Mouse (Mus musculus) forebrain, embryonic 16.5 days (tissue): ENCODE results near the gene Ifit3. TPM values are rescaled to one million over a fixed set of nuclear protein-coding genes. Genes with fewer than 3 reads are reported as not detected.
"Not testable (repeated sequence)": the region's sequence is repeated elsewhere in the genome, so short reads cannot be mapped to it uniquely, and the experiment has no call there.

Experiments
- ATAC-seq: fragments of 200-750 bp; cut with Nextera tagmentation; 2 replicates; pipeline ENCODE4 v1.8.0; 2017; ENCODE audit warnings: mild to moderate bottlenecking, moderate library complexity
- H3K27ac ChIP-seq: fragments of 300-500 bp; sonication (generic); 2 replicates; pipeline ENCODE4 v1.5.1; 2014; ENCODE audit warnings: low read length, control low read depth
- H3K27me3 ChIP-seq: fragments of 300-500 bp; sonication (generic); replicated peaks from 2 replicates; pipeline ENCODE4 v1.6.1; 2014; ENCODE audit warnings: low read length; ENCODE audit not compliant: control insufficient read depth, insufficient read depth
- H3K36me3 ChIP-seq: fragments of 300-500 bp; sonication (generic); 2 replicates; pipeline ENCODE4 v1.6.1; 2014; ENCODE audit not compliant: control insufficient read depth, insufficient read depth
- H3K4me1 ChIP-seq: fragments of 300-500 bp; sonication (generic); replicated peaks from 2 replicates; pipeline ENCODE4 v1.6.1; 2014; ENCODE audit warnings: low read length; ENCODE audit not compliant: control insufficient read depth, insufficient read depth
- H3K4me2 ChIP-seq: fragments of 300-500 bp; sonication (generic); 2 replicates; pipeline ENCODE4 v1.6.1; 2014; ENCODE audit warnings: mild to moderate bottlenecking, low read length, control low read depth
- H3K4me3 ChIP-seq: fragments of 300-500 bp; sonication (generic); replicated peaks from 2 replicates; pipeline ENCODE4 v1.5.1; 2014; ENCODE audit warnings: mild to moderate bottlenecking, low read length, control low read depth
- H3K9ac ChIP-seq: fragments of 300-500 bp; sonication (generic); replicated peaks from 2 replicates; pipeline ENCODE4 v1.6.1; 2014; ENCODE audit warnings: low read depth, low read length, control low read depth
- H3K9me3 ChIP-seq: fragments of 300-500 bp; sonication (generic); 2 replicates; pipeline ENCODE4 v1.6.1; 2016; ENCODE audit warnings: low read length; ENCODE audit not compliant: control insufficient read depth
- WGBS: fragments of 180-500 bp; shearing (Covaris S2); extraction: QIAGEN DNeasy Blood & Tissue Kit; methylation state at CpG from one replicate; pipeline ENCODE4 v1.1.7; 2014; 5-methylcytosine and 5-hydroxymethylcytosine counted together
- polyA plus RNA-seq: library from polyadenylated mRNA; unstranded; fragments of >200 nt; fragmentation: Nextera tagmentation; extraction: Ambion mirVana; gene quantifications from 2 replicates; pipeline ENCODE4 v1.2.1, GENCODE M21; 2015

Ifit3 gene
- polyA plus RNA-seq, result 1.3 TPM in 2 replicates

DNA sequence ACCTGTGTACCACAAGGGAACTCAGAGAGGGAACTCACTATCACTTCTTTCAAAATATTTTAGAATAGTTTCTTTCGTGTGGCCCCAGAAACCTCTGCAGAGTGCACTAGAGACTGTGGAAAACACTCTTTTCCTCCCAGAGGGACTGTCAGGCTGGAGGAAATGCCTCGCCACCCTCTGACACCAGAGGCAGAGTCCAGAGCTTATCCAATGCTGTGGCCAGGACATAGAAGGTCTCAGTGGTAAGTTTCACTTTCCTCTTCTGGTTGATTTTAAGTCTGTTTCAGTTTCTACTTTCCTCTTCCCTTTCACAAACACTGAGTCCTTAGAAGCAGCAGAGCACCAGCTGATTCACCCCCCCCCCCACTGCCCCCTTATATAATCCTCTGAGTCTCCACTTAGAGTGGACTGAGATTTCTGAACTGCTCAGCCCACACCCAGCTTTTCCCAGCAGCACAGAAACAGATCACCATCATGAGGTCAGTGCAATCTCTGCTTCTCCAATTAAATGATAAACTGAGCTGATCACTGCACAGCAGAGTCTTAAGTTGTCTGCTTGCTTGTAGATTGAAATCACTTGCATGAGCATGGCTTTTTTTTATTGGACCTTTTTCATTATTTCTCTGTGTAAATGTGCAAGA is at the start of gene Ifit3:
Gene Ifit3, plus strand, starts transcription at position 406 of the 641 bp plus-strand sequence.
- H3K4me2 ChIP-seq, H3K27ac ChIP-seq, H3K9me3 ChIP-seq, H3K4me3 ChIP-seq, ATAC-seq, H3K36me3 ChIP-seq, H3K27me3 ChIP-seq, H3K9ac ChIP-seq, H3K4me1 ChIP-seq: not testable (repeated sequence)
- 78% methylated on average over 2 of the region's 2 CpGs for WGBS

DNA sequence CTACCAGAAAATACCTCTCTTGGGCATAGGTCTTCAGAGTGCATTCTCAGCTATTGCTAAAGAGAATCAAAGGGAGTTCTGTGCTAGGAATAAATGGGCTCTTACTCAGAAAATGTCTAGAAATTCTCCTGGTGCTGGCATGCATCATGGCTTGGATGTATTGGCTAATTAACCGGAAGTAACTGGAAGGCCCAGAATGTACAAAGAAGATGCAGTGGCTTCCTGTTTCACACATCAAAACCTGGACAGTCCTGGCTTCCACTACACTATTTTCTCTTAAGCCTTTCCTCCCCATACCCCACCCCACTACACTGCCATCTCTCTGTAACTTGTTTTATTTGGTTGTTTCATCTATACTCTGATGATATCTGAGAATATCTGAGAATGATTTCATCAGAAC is 43.9 kb upstream of the Ifit3 start:
- no peak for ATAC-seq
- H3K4me3 ChIP-seq, result no peak overlapping the region

DNA sequence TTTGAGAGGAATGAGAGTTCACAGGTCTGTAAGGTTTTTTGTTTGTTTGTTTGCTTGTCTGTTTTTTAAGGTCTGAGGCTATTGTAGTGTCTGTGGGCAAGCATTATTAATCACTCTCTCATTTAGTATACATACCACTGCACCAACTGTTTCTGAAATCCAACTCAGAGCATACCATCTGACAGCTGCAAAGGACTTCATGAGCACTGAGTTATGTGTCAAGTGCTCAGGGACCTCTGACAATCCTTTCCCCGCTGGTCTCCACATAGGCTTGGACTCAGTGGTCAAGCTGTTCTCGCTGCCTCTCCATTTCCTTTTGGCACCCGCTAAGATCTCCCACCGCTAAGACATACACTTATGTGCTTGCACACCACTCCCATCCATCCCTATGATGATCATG is 37.1 kb upstream of the Ifit3 start:
- Histone ChIP-seq H3K27ac (no peak overlapping the region), H3K4me3 (no peak overlapping the region), H3K9ac (no peak overlapping the region), H3K9me3 (no peaks in the 10 kb centered on the region), H3K4me1 (0 out of 2 replicates have a peak, but pooled peaks cover 2% of the 10 kb centered on the region), H3K4me2 (no peak overlapping the region), H3K36me3 (no peaks in the 10 kb centered on the region), H3K27me3 (no peaks in the 10 kb centered on the region)
- WGBS, result 93% methylated on average over 4 of the region's 4 CpGs
- no peak for ATAC-seq

More for the DNA sequence above, 43.9 kb upstream of the Ifit3 start:
- H3K9ac ChIP-seq, result no peak overlapping the region
- H3K36me3 ChIP-seq, result no peaks in the 10 kb centered on the region
- no peaks in the 10 kb centered on the region for H3K9me3 ChIP-seq
- no peaks in the 10 kb centered on the region for H3K4me1 ChIP-seq
- no peak overlapping the region for H3K27ac ChIP-seq
- whole genome bisulfite sequencing, result 81% methylated on average over 1 of the region's 1 CpGs
- no peak overlapping the region for H3K4me2 ChIP-seq
- H3K27me3 ChIP-seq, result no peaks in the 10 kb centered on the region

DNA sequence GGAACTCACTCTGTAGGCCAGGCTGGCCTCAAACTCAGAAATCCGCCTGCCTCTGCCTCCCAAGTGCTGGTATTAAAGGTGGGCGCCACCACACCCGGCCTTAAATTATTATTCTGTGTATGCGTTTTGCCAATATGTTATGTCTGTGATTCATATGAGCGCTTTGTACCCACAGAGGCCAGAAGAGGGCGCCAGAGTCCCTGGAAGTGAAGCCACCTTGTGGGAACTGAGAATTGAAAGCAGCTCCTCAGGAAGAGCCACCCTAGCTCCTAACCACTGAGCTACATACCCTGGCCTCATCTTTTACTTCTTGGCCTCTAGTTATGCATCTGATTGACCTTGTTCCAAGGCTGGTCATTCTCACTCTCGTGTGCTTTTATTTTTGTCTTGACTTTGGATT is 35.4 kb upstream of the Ifit3 start:
- H3K4me1 ChIP-seq, result peaks cover 8% of the 10 kb centered on the region; the same call in 1 of the 2 replicates
- no peak overlapping the region for H3K4me2 ChIP-seq
- no peak overlapping the region for H3K9ac ChIP-seq
- H3K4me3 ChIP-seq, result no peak overlapping the region
- no peaks in the 10 kb centered on the region for H3K9me3 ChIP-seq
- WGBS, result 28% methylated on average over 7 of the region's 7 CpGs
- no peaks in the 10 kb centered on the region for H3K36me3 ChIP-seq
- H3K27me3 ChIP-seq, result no peaks in the 10 kb centered on the region
- no peak for ATAC-seq
- H3K27ac ChIP-seq, result no peak overlapping the region

DNA sequence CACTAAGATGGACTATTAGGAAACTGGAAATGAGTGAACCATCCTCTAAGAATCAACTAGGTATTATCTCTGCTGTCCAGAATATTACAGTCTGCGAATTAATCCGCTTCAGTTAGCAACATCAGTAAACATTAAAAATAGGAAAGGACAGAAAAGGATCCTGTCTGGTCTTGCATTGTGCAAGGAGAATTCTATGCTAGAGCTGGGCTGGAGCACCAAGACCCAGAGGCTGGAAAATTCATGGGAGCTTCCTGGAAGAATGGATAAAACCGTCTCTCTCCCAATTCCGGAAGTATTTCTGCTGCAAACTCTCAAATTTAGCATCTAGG is 33.2 kb upstream of the Ifit3 start:
- 34% methylated on average over 4 of the region's 4 CpGs for WGBS

DNA sequence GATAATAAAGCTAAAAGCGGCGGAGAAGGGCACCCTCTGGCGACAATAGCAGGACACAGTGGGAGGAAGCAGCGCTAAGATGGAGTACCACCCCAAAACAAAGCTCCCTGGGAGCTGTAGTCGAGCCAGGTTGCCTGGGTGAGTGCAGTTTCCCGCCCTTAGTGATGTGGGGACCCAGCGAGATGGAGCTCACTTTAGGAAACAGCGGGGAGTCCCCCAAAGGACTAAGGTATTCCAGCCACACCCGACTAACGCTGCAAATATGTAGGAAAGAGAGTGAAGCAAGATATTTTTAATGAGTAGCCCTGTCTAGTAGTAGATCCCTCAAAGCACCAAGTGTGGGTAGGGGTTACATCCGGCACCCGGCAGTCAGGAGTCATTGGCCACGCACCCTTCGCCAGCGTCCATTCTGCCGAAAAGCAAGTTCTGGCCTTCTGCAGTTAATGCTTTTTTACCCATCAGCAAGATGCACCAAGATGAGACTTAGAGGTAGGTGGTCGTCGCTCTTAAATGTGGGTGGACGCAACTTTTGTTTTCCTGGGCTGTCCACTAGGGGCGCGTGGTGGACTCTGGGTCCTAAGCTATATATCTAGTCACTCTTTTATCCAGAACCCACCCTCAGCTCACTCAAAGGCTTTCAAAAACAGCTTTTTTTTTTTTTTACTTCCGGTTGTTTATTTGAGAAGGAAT is 32.7 kb upstream of the Ifit3 start, which contains the start of gene Ifit2:
Gene Ifit2, plus strand, starts transcription at position 161 of the 690 bp plus-strand sequence.
- Histone ChIP-seq H3K27me3 (no peaks in the 10 kb centered on the region), H3K9ac (peak within 1 kb of the TSS; percentile 55), H3K4me3 (peak within 1 kb of the TSS; percentile 65), H3K9me3 (no peaks in the 10 kb centered on the region), H3K4me1 (peaks cover 8% of the 10 kb centered on the region; the same call in 1 of the 2 replicates), H3K27ac (peak within 1 kb of the TSS; percentile 74), H3K36me3 (no peaks in the 10 kb centered on the region), H3K4me2 (peak within 1 kb of the TSS; percentile 77)
- peak; percentile 99 for ATAC-seq
- under 1% methylated on average over 22 of the region's 22 CpGs for WGBS

More for the DNA sequence above, 33.2 kb upstream of the Ifit3 start:
- Histone ChIP-seq H3K9ac (peak overlapping the region; percentile 55), H3K27ac (peak overlapping the region; percentile 74), H3K4me1 (peaks cover 8% of the 10 kb centered on the region; the same call in 1 of the 2 replicates), H3K9me3 (no peaks in the 10 kb centered on the region), H3K27me3 (no peaks in the 10 kb centered on the region), H3K4me3 (peak overlapping the region; percentile 65), H3K4me2 (peak overlapping the region; percentile 77), H3K36me3 (no peaks in the 10 kb centered on the region)
- ATAC-seq, result no peak

DNA sequence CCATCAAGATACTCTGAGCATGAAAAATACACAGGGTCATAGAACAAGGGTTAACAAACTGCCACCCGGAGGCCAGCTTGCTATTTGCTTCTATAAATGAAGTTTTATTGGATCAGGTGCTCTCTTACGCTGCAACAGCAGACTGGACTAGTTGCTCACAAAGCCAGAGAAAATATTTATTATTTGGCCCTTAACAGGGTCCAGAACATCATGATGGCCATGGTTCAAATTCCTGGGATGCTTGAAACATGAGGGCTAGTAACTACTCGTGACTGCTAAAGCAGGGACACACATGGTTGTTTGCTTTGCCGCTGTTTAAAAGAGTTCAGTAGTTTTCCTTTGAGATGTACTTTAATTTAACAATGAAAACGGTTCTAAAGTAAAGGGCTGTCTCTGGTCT is 31.4 kb upstream of the Ifit3 start:
- H3K27ac ChIP-seq, result no peak overlapping the region
- peaks cover 8% of the 10 kb centered on the region; the same call in 1 of the 2 replicates for H3K4me1 ChIP-seq
- no peak overlapping the region for H3K9ac ChIP-seq
- no peak for ATAC-seq
- no peaks in the 10 kb centered on the region for H3K9me3 ChIP-seq
- no peaks in the 10 kb centered on the region for H3K27me3 ChIP-seq
- H3K4me2 ChIP-seq, result peak overlapping the region; percentile 3; the same call in 1 of the 2 replicates
- 0 out of 2 replicates have a peak overlapping the region, but pooled peaks have one; percentile 0 for H3K4me3 ChIP-seq
- no peaks in the 10 kb centered on the region for H3K36me3 ChIP-seq
- 61% methylated on average over 5 of the region's 5 CpGs for WGBS

DNA sequence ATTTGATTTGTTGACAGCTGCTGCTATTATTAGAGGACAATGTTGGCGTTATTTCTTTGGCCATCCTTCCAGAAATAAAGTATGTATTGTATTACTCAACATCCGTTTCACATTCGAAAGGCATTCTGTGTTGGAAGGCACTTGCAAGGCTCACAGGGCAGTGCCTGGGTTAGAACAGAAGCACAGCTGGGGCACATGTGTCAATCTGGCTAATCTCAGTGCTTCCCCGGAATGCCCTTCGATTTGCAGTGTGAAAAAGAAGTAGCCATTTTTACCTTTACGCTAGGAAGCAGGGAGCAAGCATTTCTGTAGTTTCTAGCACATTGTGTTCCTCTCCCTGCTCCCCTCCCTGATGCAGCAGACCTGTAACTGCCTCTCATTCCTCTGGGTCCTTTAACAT is 30.3 kb upstream of the Ifit3 start:
- Histone ChIP-seq H3K9ac (no peak overlapping the region), H3K27ac (no peak overlapping the region), H3K36me3 (no peaks in the 10 kb centered on the region), H3K4me1 (peaks cover 8% of the 10 kb centered on the region; the same call in 1 of the 2 replicates), H3K9me3 (no peaks in the 10 kb centered on the region), H3K4me2 (no peak overlapping the region), H3K27me3 (no peaks in the 10 kb centered on the region), H3K4me3 (no peak overlapping the region)
- 57% methylated on average over 6 of the region's 6 CpGs for WGBS
- no peak for ATAC-seq

DNA sequence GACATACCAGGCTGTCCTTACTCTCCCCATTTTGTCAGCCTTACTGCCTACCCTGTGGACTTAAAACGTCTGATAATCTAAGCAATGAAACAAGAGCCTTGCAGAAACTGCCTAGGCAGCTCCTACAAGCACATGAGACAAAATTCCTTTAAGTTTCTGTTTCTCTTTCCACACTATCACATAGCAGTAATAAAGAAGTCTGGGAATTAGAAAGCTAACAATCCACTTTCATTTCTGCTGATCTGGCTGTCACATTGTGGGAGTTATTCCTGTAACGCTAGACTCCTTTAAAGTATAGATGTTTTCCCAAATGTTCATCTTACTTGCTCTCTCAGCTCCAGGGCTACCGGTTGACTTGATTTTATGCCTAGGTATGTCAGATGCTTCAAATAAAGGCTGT is 29.8 kb upstream of the Ifit3 start:
- ATAC-seq, result no peak
- 80% methylated on average over 3 of the region's 3 CpGs for WGBS
- H3K27ac ChIP-seq, result no peak overlapping the region
- no peak overlapping the region for H3K4me3 ChIP-seq
- H3K9ac ChIP-seq, result no peak overlapping the region
- H3K27me3 ChIP-seq, result no peaks in the 10 kb centered on the region
- no peaks in the 10 kb centered on the region for H3K36me3 ChIP-seq
- H3K4me2 ChIP-seq, result no peak overlapping the region
- H3K4me1 ChIP-seq, result peaks cover 8% of the 10 kb centered on the region; the same call in 1 of the 2 replicates
- no peaks in the 10 kb centered on the region for H3K9me3 ChIP-seq
